Mouse (Mus musculus) kidney, postnatal 0 days (tissue): ENCODE data around the gene Qrich1. TPM values are rescaled to one million over a fixed set of nuclear protein-coding genes. Genes with fewer than 3 reads are reported as not detected.

Experiments
- ATAC-seq: fragments of 200-750 bp; cut with Nextera tagmentation; replicated peaks from 2 replicates; pipeline ENCODE4 v1.8.0; 2017; ENCODE audit warnings: low read depth, moderate number of reproducible peaks, moderate TSS enrichment, moderate library complexity; ENCODE audit not compliant: low FRiP score
- DNase-seq: peaks from one replicate; pipeline ENCODE4 v3.0.0-alpha.2; 2016; ENCODE audit warnings: low spot score
- H3K27ac ChIP-seq: fragments of 300-500 bp; sonication (generic); 2 replicates; pipeline ENCODE4 v1.5.1; 2014; ENCODE audit warnings: mild to moderate bottlenecking
- H3K27me3 ChIP-seq: fragments of 300-500 bp; sonication (generic); 2 replicates; pipeline ENCODE4 v1.6.1; 2014; ENCODE audit warnings: low read length, mixed read lengths; ENCODE audit not compliant: insufficient read depth
- H3K36me3 ChIP-seq: fragments of 300-500 bp; sonication (generic); 2 replicates; pipeline ENCODE4 v1.6.1; 2014; ENCODE audit warnings: low read length, mixed read lengths; ENCODE audit not compliant: insufficient read depth
- H3K4me1 ChIP-seq: fragments of 300-500 bp; sonication (generic); replicated peaks from 2 replicates; pipeline ENCODE4 v1.6.1; 2014; ENCODE audit warnings: antibody characterized with exemption, low read length, mixed read lengths; ENCODE audit not compliant: insufficient read depth
- H3K4me2 ChIP-seq: fragments of 300-500 bp; sonication (generic); 2 replicates; pipeline ENCODE4 v1.6.1; 2014; ENCODE audit warnings: mild to moderate bottlenecking, low read length, moderate library complexity, mixed read lengths
- H3K4me3 ChIP-seq: fragments of 300-500 bp; sonication (generic); replicated peaks from 2 replicates; pipeline ENCODE4 v1.5.1; 2014; ENCODE audit warnings: low read depth, low read length
- H3K9ac ChIP-seq: fragments of 300-500 bp; sonication (generic); 2 replicates; pipeline ENCODE4 v1.6.1; 2014; ENCODE audit warnings: low read depth, low read length
- H3K9me3 ChIP-seq: fragments of 300-500 bp; sonication (generic); replicated peaks from 2 replicates; pipeline ENCODE4 v1.6.1; 2016; ENCODE audit warnings: low read length, inconsistent platforms, mixed read lengths
- CTCF ChIP-seq: IDR thresholded peaks from 2 replicates; pipeline ENCODE4 v1.5.1; 2016; ENCODE audit warnings: antibody characterized with exemption, low read depth, mild to moderate bottlenecking, moderate library complexity
- WGBS: fragments of 180-500 bp; shearing (Covaris S2); extraction: QIAGEN DNeasy Blood & Tissue Kit; methylation state at CpG from one replicate; pipeline ENCODE4 v1.1.7; 2014; 5-methylcytosine and 5-hydroxymethylcytosine counted together
- microRNA counts: library from miRNA; unstranded; fragments of <30 nt; microRNA quantifications from one replicate; lab custom pipeline; 2015
- microRNA-seq: library from miRNA; unstranded; fragments of <30 nt; microRNA quantifications from one replicate; pipeline ENCODE4, GENCODE M21; 2016
- polyA plus RNA-seq: library from polyadenylated mRNA; unstranded; fragments of >200 nt; fragmentation: Nextera tagmentation; extraction: Ambion mirVana; gene quantifications from 2 replicates; pipeline ENCODE4 v1.2.1, GENCODE M21; 2015

Gene Qrich1
- polyA plus RNA-seq, 1 experiment from 2014 or later: 87.2 TPM

DNA sequence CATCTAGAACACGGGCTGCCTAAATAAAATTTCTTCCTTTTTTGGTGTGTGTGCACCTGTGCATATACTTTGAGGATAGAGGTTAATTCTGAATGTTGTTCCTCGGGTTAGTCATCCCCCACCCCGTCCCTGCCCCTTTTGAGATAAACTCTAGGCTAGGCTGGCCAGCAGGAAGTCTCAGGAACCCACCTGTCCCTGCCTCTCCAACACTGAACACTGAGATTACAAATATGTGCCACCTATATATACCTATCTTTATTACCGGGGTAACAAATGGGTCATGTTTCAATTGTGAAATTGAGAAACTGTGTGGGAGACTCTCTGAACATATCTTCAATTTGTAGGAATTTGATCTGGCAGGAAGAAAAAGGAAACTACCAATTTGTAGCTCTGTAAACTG lies 92.3 kb downstream of the Qrich1 start:
- ATAC-seq: no peak
- no peak for TF ChIP-seq CTCF
- 87% methylated on average over 4 of the region's 4 CpGs for WGBS
- no peak overlapping the region for H3K9ac ChIP-seq
- no peaks in the 10 kb centered on the region for H3K27me3 ChIP-seq
- H3K4me1 ChIP-seq: no peaks in the 10 kb centered on the region
- no peak overlapping the region for H3K4me3 ChIP-seq
- no peaks in the 10 kb centered on the region for H3K9me3 ChIP-seq
- DNase-seq: no peak
- no peak overlapping the region for H3K27ac ChIP-seq
- peaks cover 55% of the 10 kb centered on the region for H3K36me3 ChIP-seq
- no peak overlapping the region for H3K4me2 ChIP-seq

MicroRNAs encoded within 50 kb of the gene (microRNA counts, 519-probe panel; counts per million panel counts)
- microRNA mmu-miR-191 (lab: Ali Mortazavi, UCI): 5,579 counts per million, percentile 88 among the panel's probes with 10 or more counts
- 4,704 counts per million, percentile 80 among the panel's probes with 10 or more counts for microRNA mmu-miR-425 (lab: Ali Mortazavi, UCI)

Small RNA genes lying within 50 kb of the gene (microRNA-seq; reads per million reads assigned to microRNA genes)
- not detected for gene Gm24083
- not detected for gene Mir191
- gene Mir425: 1,652 reads per million, percentile 81 among the genes with 10 or more reads in this experiment

Other genes starting within 250 kb of the Qrich1 start
- 30.1 and 34.5 TPM in 2 replicates for gene Nicn1, start 226.4 kb upstream of the Qrich1 start, polyA plus RNA-seq
- 50.5 and 51.2 TPM in 2 replicates for gene Amt, start 220.0 kb upstream of the Qrich1 start, polyA plus RNA-seq
- 448 and 489 TPM in 2 replicates for gene Rhoa, start 210.7 kb upstream of the Qrich1 start, polyA plus RNA-seq
- 47.5 and 49.0 TPM in 2 replicates for gene Tcta, start 210.6 kb upstream of the Qrich1 start, polyA plus RNA-seq
- gene Gpx1, start 177.9 kb upstream of the Qrich1 start, polyA plus RNA-seq: 1,215 and 1,273 TPM in 2 replicates
- 64.0 and 79.9 TPM in 2 replicates for gene Usp4, start 169.0 kb upstream of the Qrich1 start, polyA plus RNA-seq
- 0.17 and 0.66 TPM in 2 replicates for gene 1700102P08Rik, start 124.0 kb upstream of the Qrich1 start, polyA plus RNA-seq
- gene Ccdc36, start 88.3 kb upstream of the Qrich1 start, polyA plus RNA-seq: 0.91 and 0.96 TPM in 2 replicates
- gene BC048562, start 80.3 kb upstream of the Qrich1 start, polyA plus RNA-seq: not detected in 2 replicates
- 49.5 and 55.3 TPM in 2 replicates for gene Ccdc71, start 56.3 kb upstream of the Qrich1 start, polyA plus RNA-seq
- gene Klhdc8b, start 55.2 kb upstream of the Qrich1 start, polyA plus RNA-seq: 31.1 and 33.5 TPM in 2 replicates
- gene Lamb2, start 37.1 kb upstream of the Qrich1 start, polyA plus RNA-seq: 35.6 and 38.9 TPM in 2 replicates
- gene Usp19, start 26.2 kb upstream of the Qrich1 start, polyA plus RNA-seq: 43.8 and 47.4 TPM in 2 replicates
- 87.9 and 94.1 TPM in 2 replicates for gene Qars, start 9.1 kb upstream of the Qrich1 start, polyA plus RNA-seq
- gene Impdh2, start 43.5 kb downstream of the Qrich1 start, polyA plus RNA-seq: 118 and 132 TPM in 2 replicates
- 67.7 and 69.2 TPM in 2 replicates for gene Ndufaf3, start 50.6 kb downstream of the Qrich1 start, polyA plus RNA-seq
- gene Dalrd3, start 53.1 kb downstream of the Qrich1 start, polyA plus RNA-seq: 102 and 114 TPM in 2 replicates
- gene Wdr6, start 61.9 kb downstream of the Qrich1 start, polyA plus RNA-seq: 67.6 and 75.9 TPM in 2 replicates
- 8.3 and 8.6 TPM in 2 replicates for gene P4htm, start 80.9 kb downstream of the Qrich1 start, polyA plus RNA-seq
- gene Arih2, start 132.6 kb downstream of the Qrich1 start, polyA plus RNA-seq: 36.6 and 37.9 TPM in 2 replicates
- 73.6 and 88.3 TPM in 2 replicates for gene Slc25a20, start 145.3 kb downstream of the Qrich1 start, polyA plus RNA-seq
- 18.0 and 18.6 TPM in 2 replicates for gene Prkar2a, start 172.5 kb downstream of the Qrich1 start, polyA plus RNA-seq